Mouse (Mus musculus) midbrain, embryonic 10.5 days (tissue): ENCODE data around the gene Wwp2. TPM values are rescaled to one million over a fixed set of nuclear protein-coding genes. Genes with fewer than 3 reads are reported as not detected.
A peak's percentile ranks its signal among the peaks of the same experiment; 100 is the strongest.

ENCODE experiments used
- DNase-seq: peaks from one replicate; pipeline ENCODE4 v3.0.0-alpha.2; 2017; ENCODE audit warnings: low spot score
- H3K27ac ChIP-seq: fragments of 300-500 bp; sonication (generic); replicated peaks from 2 replicates; pipeline ENCODE4 v1.5.1; 2016; ENCODE audit warnings: mild to moderate bottlenecking
- H3K27me3 ChIP-seq: fragments of 300-500 bp; sonication (generic); 2 replicates; pipeline ENCODE4 v1.6.1; 2016; ENCODE audit warnings: low read depth, mild to moderate bottlenecking; ENCODE audit not compliant: poor library complexity, severe bottlenecking
- H3K36me3 ChIP-seq: fragments of 300-500 bp; sonication (generic); 2 replicates; pipeline ENCODE4 v1.6.1; 2016; ENCODE audit warnings: mild to moderate bottlenecking, moderate library complexity
- H3K4me1 ChIP-seq: fragments of 300-500 bp; sonication (generic); 2 replicates; pipeline ENCODE4 v1.6.1; 2016
- H3K4me3 ChIP-seq: fragments of 300-500 bp; sonication (generic); 2 replicates; pipeline ENCODE4 v1.5.1; 2016; ENCODE audit warnings: mild to moderate bottlenecking, moderate library complexity
- H3K9me3 ChIP-seq: fragments of 300-500 bp; sonication (generic); replicated peaks from 2 replicates; pipeline ENCODE4 v1.6.1; 2016; ENCODE audit warnings: mild to moderate bottlenecking
- WGBS: fragments of 180-500 bp; shearing (Covaris S2); methylation state at CpG from one replicate; pipeline ENCODE4 v1.1.7; 2016; 5-methylcytosine and 5-hydroxymethylcytosine counted together
- polyA plus RNA-seq: library from polyadenylated mRNA; unstranded; fragments of >200 nt; fragmentation: Nextera tagmentation; extraction: Ambion mirVana; gene quantifications from 2 replicates; pipeline ENCODE4 v1.2.1, GENCODE M21; 2016

Gene Wwp2
- polyA plus RNA-seq, 1 experiment from 2014 or later, result 54.4 TPM

GRCm38 (mm10) chr8:107560820-107561536, 124.8 kb downstream of the Wwp2 start:
- H3K9me3 ChIP-seq, result no peaks in the 10 kb centered on the region
- H3K27ac ChIP-seq, result no peak overlapping the region
- no peak overlapping the region for H3K4me3 ChIP-seq
- H3K36me3 ChIP-seq, result peaks cover 24% of the 10 kb centered on the region
- WGBS, result 71% methylated on average over 16 of the region's 16 CpGs
- H3K27me3 ChIP-seq, result no peaks in the 10 kb centered on the region
- peaks cover 21% of the 10 kb centered on the region for H3K4me1 ChIP-seq
- DNase-seq, result no peak

GRCm38 (mm10) chr8:107562164-107562563, 126.0 kb downstream of the Wwp2 start:
- H3K27ac ChIP-seq, result no peak overlapping the region
- no peak for DNase-seq

GRCm38 (mm10) chr8:107571046-107571445, 134.9 kb downstream of the Wwp2 start:
- Histone ChIP-seq H3K36me3 (no peaks in the 10 kb centered on the region), H3K9me3 (no peaks in the 10 kb centered on the region), H3K27me3 (no peaks in the 10 kb centered on the region), H3K4me1 (no peaks in the 10 kb centered on the region), H3K27ac (no peak overlapping the region), H3K4me3 (no peak overlapping the region)
- no peak for DNase-seq
- 86% methylated on average over 2 of the region's 2 CpGs for WGBS

More at GRCm38 (mm10) chr8:107562164-107562563, 126.0 kb downstream of the Wwp2 start:
- peaks cover 9% of the 10 kb centered on the region for H3K4me1 ChIP-seq
- H3K4me3 ChIP-seq, result no peak overlapping the region
- WGBS, result 81% methylated on average over 9 of the region's 9 CpGs
- no peaks in the 10 kb centered on the region for H3K9me3 ChIP-seq
- peaks cover 12% of the 10 kb centered on the region for H3K36me3 ChIP-seq
- no peaks in the 10 kb centered on the region for H3K27me3 ChIP-seq

GRCm38 (mm10) chr8:107571486-107572135, 135.4 kb downstream of the Wwp2 start:
- H3K27me3 ChIP-seq, result no peaks in the 10 kb centered on the region
- no peaks in the 10 kb centered on the region for H3K9me3 ChIP-seq
- H3K4me1 ChIP-seq, result peaks cover 4% of the 10 kb centered on the region; the same call in 1 of the 2 replicates
- H3K27ac ChIP-seq, result no peak overlapping the region
- no peak overlapping the region for H3K4me3 ChIP-seq
- no peaks in the 10 kb centered on the region for H3K36me3 ChIP-seq
- no peak for DNase-seq
- 94% methylated on average over 7 of the region's 7 CpGs for WGBS

GRCm38 (mm10) chr8:107572497-107572896, 136.3 kb downstream of the Wwp2 start:
- Histone ChIP-seq H3K27ac (no peak overlapping the region), H3K36me3 (no peaks in the 10 kb centered on the region), H3K4me3 (no peak overlapping the region), H3K27me3 (no peaks in the 10 kb centered on the region), H3K4me1 (peaks cover 4% of the 10 kb centered on the region; the same call in 1 of the 2 replicates), H3K9me3 (no peaks in the 10 kb centered on the region)
- 48% methylated on average over 4 of the region's 4 CpGs for WGBS
- DNase-seq, result peak; percentile 68

- 95% methylated on average over 3 of the region's 3 CpGs for WGBS
- Histone ChIP-seq H3K36me3 (peaks cover 22% of the 10 kb centered on the region), H3K4me3 (no peak overlapping the region), H3K9me3 (no peaks in the 10 kb centered on the region), H3K27ac (no peak overlapping the region), H3K4me1 (peaks cover 4% of the 10 kb centered on the region; the same call in 1 of the 2 replicates), H3K27me3 (no peaks in the 10 kb centered on the region)
- no peak for DNase-seq
These were observed 138.6 kb downstream of the Wwp2 start for GRCm38 (mm10) chr8:107574771-107575170.

GRCm38 (mm10) chr8:107576702-107577101, 140.5 kb downstream of the Wwp2 start:
- Histone ChIP-seq H3K27me3 (no peaks in the 10 kb centered on the region), H3K27ac (peak overlapping the region; percentile 80), H3K4me1 (peaks cover 4% of the 10 kb centered on the region; the same call in 1 of the 2 replicates), H3K4me3 (peak overlapping the region; percentile 29; the same call in 1 of the 2 replicates), H3K9me3 (no peaks in the 10 kb centered on the region), H3K36me3 (peaks cover 41% of the 10 kb centered on the region)
- WGBS, result 14% methylated on average over 10 of the region's 10 CpGs
- peak; percentile 87 for DNase-seq

- Histone ChIP-seq H3K27ac (0 out of 2 replicates have a peak overlapping the region, but pooled peaks have one; percentile 33), H3K36me3 (peaks cover 50% of the 10 kb centered on the region)
- no peak for DNase-seq
These were observed 141.5 kb downstream of the Wwp2 start for GRCm38 (mm10) chr8:107577640-107578039.

GRCm38 (mm10) chr8:107578132-107578531, 142.0 kb downstream of the Wwp2 start:
- H3K9me3 ChIP-seq, result no peaks in the 10 kb centered on the region
- H3K36me3 ChIP-seq, result peaks cover 55% of the 10 kb centered on the region
- no peak for DNase-seq
- no peak overlapping the region for H3K27ac ChIP-seq
- no peaks in the 10 kb centered on the region for H3K27me3 ChIP-seq
- H3K4me1 ChIP-seq, result peaks cover 4% of the 10 kb centered on the region; the same call in 1 of the 2 replicates
- H3K4me3 ChIP-seq, result no peak overlapping the region
- 91% methylated on average over 8 of the region's 8 CpGs for WGBS

More at GRCm38 (mm10) chr8:107577640-107578039, 141.5 kb downstream of the Wwp2 start:
- no peak overlapping the region for H3K4me3 ChIP-seq
- no peaks in the 10 kb centered on the region for H3K9me3 ChIP-seq
- peaks cover 4% of the 10 kb centered on the region; the same call in 1 of the 2 replicates for H3K4me1 ChIP-seq
- H3K27me3 ChIP-seq, result no peaks in the 10 kb centered on the region
- WGBS, result 84% methylated on average over 4 of the region's 4 CpGs

- H3K27me3 ChIP-seq, result no peaks in the 10 kb centered on the region
- no peak overlapping the region for H3K4me3 ChIP-seq
- H3K36me3 ChIP-seq, result peaks cover 59% of the 10 kb centered on the region
- WGBS, result 92% methylated on average over 8 of the region's 8 CpGs
- DNase-seq, result no peak
- H3K27ac ChIP-seq, result no peak overlapping the region
- H3K4me1 ChIP-seq, result peaks cover 4% of the 10 kb centered on the region; the same call in 1 of the 2 replicates
- no peaks in the 10 kb centered on the region for H3K9me3 ChIP-seq
These were observed 142.4 kb downstream of the Wwp2 start for GRCm38 (mm10) chr8:107578541-107578940.

GRCm38 (mm10) chr8:107580879-107581278, 144.7 kb downstream of the Wwp2 start:
- no peak for DNase-seq
- Histone ChIP-seq H3K27ac (no peak overlapping the region), H3K36me3 (peaks cover 83% of the 10 kb centered on the region), H3K4me1 (peaks cover 5% of the 10 kb centered on the region; the same call in 1 of the 2 replicates), H3K4me3 (no peak overlapping the region), H3K9me3 (no peaks in the 10 kb centered on the region), H3K27me3 (no peaks in the 10 kb centered on the region)
- WGBS, result 95% methylated on average over 13 of the region's 13 CpGs

- no peak overlapping the region for H3K27ac ChIP-seq
- DNase-seq, result no peak
- no peaks in the 10 kb centered on the region for H3K27me3 ChIP-seq
- WGBS, result 98% methylated on average over 4 of the region's 4 CpGs
- H3K9me3 ChIP-seq, result no peaks in the 10 kb centered on the region
- H3K36me3 ChIP-seq, result peaks cover 89% of the 10 kb centered on the region
- H3K4me3 ChIP-seq, result no peak overlapping the region
- H3K4me1 ChIP-seq, result peaks cover 8% of the 10 kb centered on the region
These were observed 145.4 kb downstream of the Wwp2 start for GRCm38 (mm10) chr8:107581536-107581935.

- Histone ChIP-seq H3K9me3 (no peaks in the 10 kb centered on the region), H3K36me3 (peaks cover 91% of the 10 kb centered on the region), H3K27me3 (no peaks in the 10 kb centered on the region), H3K4me3 (no peak overlapping the region), H3K4me1 (peaks cover 12% of the 10 kb centered on the region), H3K27ac (no peak overlapping the region)
- WGBS, result 93% methylated on average over 11 of the region's 11 CpGs
- no peak for DNase-seq
These were observed 146.0 kb downstream of the Wwp2 start for GRCm38 (mm10) chr8:107582136-107582535.
